Mouse (Mus musculus) kidney, embryonic 15.5 days (tissue): ENCODE results near the gene Slc25a1. TPM values are rescaled to one million over a fixed set of nuclear protein-coding genes. Genes with fewer than 3 reads are reported as not detected.

Experiments used
- ATAC-seq: fragments of 200-750 bp; cut with Nextera tagmentation; replicated peaks from 2 replicates; pipeline ENCODE4 v1.8.0; 2017; ENCODE audit warnings: moderate TSS enrichment; ENCODE audit not compliant: low FRiP score
- H3K27ac ChIP-seq: fragments of 300-500 bp; sonication (generic); 2 replicates; pipeline ENCODE4 v1.5.1; 2015; ENCODE audit warnings: mild to moderate bottlenecking, inconsistent platforms
- H3K27me3 ChIP-seq: fragments of 300-500 bp; sonication (generic); 2 replicates; pipeline ENCODE4 v1.6.1; 2015; ENCODE audit warnings: inconsistent platforms
- H3K36me3 ChIP-seq: fragments of 300-500 bp; sonication (generic); 2 replicates; pipeline ENCODE4 v1.6.1; 2015; ENCODE audit warnings: inconsistent platforms
- H3K4me1 ChIP-seq: fragments of 300-500 bp; sonication (generic); 2 replicates; pipeline ENCODE4 v1.6.1; 2015; ENCODE audit warnings: inconsistent platforms
- H3K4me2 ChIP-seq: fragments of 300-500 bp; sonication (generic); 2 replicates; pipeline ENCODE4 v1.6.1; 2015; ENCODE audit warnings: moderate library complexity, mild to moderate bottlenecking, inconsistent platforms
- H3K4me3 ChIP-seq: fragments of 300-500 bp; sonication (generic); replicated peaks from 2 replicates; pipeline ENCODE4 v1.5.1; 2015; ENCODE audit warnings: mild to moderate bottlenecking, inconsistent platforms
- H3K9ac ChIP-seq: fragments of 300-500 bp; sonication (generic); 2 replicates; pipeline ENCODE4 v1.6.1; 2015; ENCODE audit warnings: mild to moderate bottlenecking, inconsistent platforms
- H3K9me3 ChIP-seq: fragments of 300-500 bp; sonication (generic); replicated peaks from 2 replicates; pipeline ENCODE4 v1.6.1; 2016; ENCODE audit warnings: inconsistent platforms
- WGBS: fragments of 180-500 bp; shearing (Covaris S2); methylation state at CpG from one replicate; pipeline ENCODE4 v1.1.7; 2015; ENCODE audit warnings: mixed read lengths; 5-methylcytosine and 5-hydroxymethylcytosine counted together
- polyA plus RNA-seq: library from polyadenylated mRNA; unstranded; fragments of >200 nt; fragmentation: Nextera tagmentation; extraction: Ambion mirVana; gene quantifications from 2 replicates; pipeline ENCODE4 v1.2.1, GENCODE M21; 2015

The Slc25a1 gene
- polyA plus RNA-seq, 1 experiment from 2014 or later = 94.5 TPM

GRCm38 (mm10) chr16:17882196-17882595, 45.8 kb downstream of the Slc25a1 start:
- peaks cover 27% of the 10 kb centered on the region for H3K36me3 ChIP-seq
- no peak overlapping the region for H3K4me3 ChIP-seq
- peaks cover 4% of the 10 kb centered on the region; the same call in 1 of the 2 replicates for H3K4me1 ChIP-seq
- no peak overlapping the region for H3K4me2 ChIP-seq
- ATAC-seq = no peak
- no peak overlapping the region for H3K27ac ChIP-seq
- H3K27me3 ChIP-seq = no peaks in the 10 kb centered on the region
- no peak overlapping the region for H3K9ac ChIP-seq
- H3K9me3 ChIP-seq = no peaks in the 10 kb centered on the region

GRCm38 (mm10) chr16:17879571-17879970, 48.4 kb downstream of the Slc25a1 start:
- Histone ChIP-seq H3K27ac (no peak overlapping the region), H3K9me3 (no peaks in the 10 kb centered on the region), H3K27me3 (no peaks in the 10 kb centered on the region), H3K36me3 (peaks cover 29% of the 10 kb centered on the region), H3K9ac (no peak overlapping the region), H3K4me1 (peaks cover 4% of the 10 kb centered on the region; the same call in 1 of the 2 replicates), H3K4me2 (no peak overlapping the region), H3K4me3 (no peak overlapping the region)
- ATAC-seq = no peak
- 88% methylated on average over 4 of the region's 4 CpGs for WGBS

- Histone ChIP-seq H3K27ac (no peak overlapping the region), H3K9me3 (no peaks in the 10 kb centered on the region), H3K4me2 (no peak overlapping the region), H3K9ac (no peak overlapping the region), H3K27me3 (no peaks in the 10 kb centered on the region), H3K4me1 (no peaks in the 10 kb centered on the region), H3K4me3 (no peak overlapping the region), H3K36me3 (peaks cover 40% of the 10 kb centered on the region)
- ATAC-seq = no peak
- 94% methylated on average over 1 of the region's 1 CpGs for WGBS
Measured at GRCm38 (mm10) chr16:17876096-17876495, 51.9 kb downstream of the Slc25a1 start.

Other genes with a start within 250 kb of the Slc25a1 start
- 44.4 and 47.9 TPM in 2 replicates for gene Med15, start 195.3 kb downstream of the Slc25a1 start, polyA plus RNA-seq
- gene Klhl22, start 168.6 kb downstream of the Slc25a1 start, polyA plus RNA-seq = 65.1 and 71.4 TPM in 2 replicates
- 10.8 and 12.3 TPM in 2 replicates for gene Scarf2, start 130.9 kb downstream of the Slc25a1 start, polyA plus RNA-seq
- 0.26 and 0.27 TPM in 2 replicates for gene B830017H08Rik, start 95.1 kb downstream of the Slc25a1 start, polyA plus RNA-seq
- 20.2 and 21.6 TPM in 2 replicates for gene Car15, start 89.9 kb downstream of the Slc25a1 start, polyA plus RNA-seq
- gene Gm20518, start 36.5 kb downstream of the Slc25a1 start, polyA plus RNA-seq = 0.57 and 1.1 TPM in 2 replicates
- not detected in 2 replicates for gene Tssk1, start 34.0 kb downstream of the Slc25a1 start, polyA plus RNA-seq
- gene Dgcr2, start 29.7 kb downstream of the Slc25a1 start, polyA plus RNA-seq = 86.0 and 91.9 TPM in 2 replicates
- gene Tssk2, start 29.6 kb downstream of the Slc25a1 start, polyA plus RNA-seq = 0.12 TPM in 1 of 2 replicates, not detected in the other
- 39.0 and 42.3 TPM in 2 replicates for gene Ess2, start 16.9 kb downstream of the Slc25a1 start, polyA plus RNA-seq
- gene Gsc2, start 13.2 kb downstream of the Slc25a1 start, polyA plus RNA-seq = not detected in 2 replicates
- gene Vpreb2, start 52.2 kb upstream of the Slc25a1 start, polyA plus RNA-seq = not detected in 2 replicates
- gene Dgcr6, start 124.6 kb upstream of the Slc25a1 start, polyA plus RNA-seq = 93.2 and 105 TPM in 2 replicates
- gene Prodh, start 162.0 kb upstream of the Slc25a1 start, polyA plus RNA-seq = 19.5 and 20.5 TPM in 2 replicates
- 2.6 and 3.6 TPM in 2 replicates for gene Rtn4r, start 199.4 kb upstream of the Slc25a1 start, polyA plus RNA-seq